Mouse (Mus musculus) megakaryocyte, adult 5-6 weeks (primary cell): ENCODE measurements around the gene Zfp708. TPM values are rescaled to one million over a fixed set of nuclear protein-coding genes. Genes with fewer than 3 reads are reported as not detected.

Source experiments
- total RNA-seq, 2 experiments: library from RNA; stranded (forward) in 1 of 2; stranded (reverse) in 1 of 2; fragments of 153-499, 151-499 nt in 1 of 2; fragments of 221-1000, 200-1000 nt in 1 of 2; gene quantifications; 2 replicates each; pipeline versions ENCODE4 v1.2.3 to v1.2.4; 2015 to 2017

The Zfp708 gene
- total RNA-seq, 2 experiments from 2014 or later: 0.95 to 1.4 TPM

Other genes starting within 250 kb of the Zfp708 start
- 0.68 TPM in 1 of 2 replicates, not detected in the other for gene Gm10767, start 193.1 kb downstream of the Zfp708 start, total RNA-seq (2015)
- gene Gm10767, start 193.1 kb downstream of the Zfp708 start, total RNA-seq (2017): 0.77 and 0.81 TPM in 2 replicates
- gene Zfp712, start 36.8 kb downstream of the Zfp708 start, total RNA-seq (2015): 4.2 and 6.2 TPM in 2 replicates
- 4.3 and 5.5 TPM in 2 replicates for gene Zfp712, start 36.8 kb downstream of the Zfp708 start, total RNA-seq (2017)
- gene Gm28557, start 10.6 kb upstream of the Zfp708 start, total RNA-seq (2015): 0.62 and 2.7 TPM in 2 replicates
- 3.4 and 4.3 TPM in 2 replicates for gene Gm28557, start 10.6 kb upstream of the Zfp708 start, total RNA-seq (2017)
- gene Rslcan18, start 18.3 kb upstream of the Zfp708 start, total RNA-seq (2015): 0.78 and 0.85 TPM in 2 replicates
- 0.22 TPM in 1 of 2 replicates, not detected in the other for gene Rslcan18, start 18.3 kb upstream of the Zfp708 start, total RNA-seq (2017)
- 2.1 and 2.9 TPM in 2 replicates for gene Zfp759, start 23.7 kb upstream of the Zfp708 start, total RNA-seq (2015)
- 3.1 and 4.2 TPM in 2 replicates for gene Zfp759, start 23.7 kb upstream of the Zfp708 start, total RNA-seq (2017)
- gene Rsl1, start 75.2 kb upstream of the Zfp708 start, total RNA-seq (2015): 6.5 and 7.5 TPM in 2 replicates
- gene Rsl1, start 75.2 kb upstream of the Zfp708 start, total RNA-seq (2017): 5.0 and 5.4 TPM in 2 replicates
- 2.7 and 3.6 TPM in 2 replicates for gene Zfp455, start 96.5 kb upstream of the Zfp708 start, total RNA-seq (2015)
- gene Zfp455, start 96.5 kb upstream of the Zfp708 start, total RNA-seq (2017): 1.7 and 2.4 TPM in 2 replicates
- 4.7 and 5.6 TPM in 2 replicates for gene Zfp458, start 180.5 kb upstream of the Zfp708 start, total RNA-seq (2015)
- 2.9 and 4.3 TPM in 2 replicates for gene Zfp458, start 180.5 kb upstream of the Zfp708 start, total RNA-seq (2017)
- gene Zfp457, start 208.5 kb upstream of the Zfp708 start, total RNA-seq (2015): 0.60 TPM in 1 of 2 replicates, not detected in the other
- 0.65 TPM in 1 of 2 replicates, not detected in the other for gene Zfp457, start 208.5 kb upstream of the Zfp708 start, total RNA-seq (2017)
- gene Zfp595, start 234.6 kb upstream of the Zfp708 start, total RNA-seq (2015): 10.9 and 11.7 TPM in 2 replicates
- gene Zfp595, start 234.6 kb upstream of the Zfp708 start, total RNA-seq (2017): 8.4 and 8.7 TPM in 2 replicates